Mouse (Mus musculus) mouse embryonic stem cell (cell line): Measurements from ENCODE around the gene Draxin.

Source experiments
- in situ Hi-C, 2 experiments: fragments of 300-500 bp; cut with MboI; formaldehyde crosslinking; loops; 1 replicate in 1 of 2; 3 replicates in 1 of 2; pipeline ENCODE4 v1.14.3; 2019 to 2020; ENCODE audit warnings: low sequenced_read_pairs in 2 of 2, low pct_unique_long_range_greater_than_20kb in 1 of 2, mixed read lengths in 1 of 2; ENCODE audit not compliant: unreplicated experiment in 1 of 2

Draxin gene

DNA sequence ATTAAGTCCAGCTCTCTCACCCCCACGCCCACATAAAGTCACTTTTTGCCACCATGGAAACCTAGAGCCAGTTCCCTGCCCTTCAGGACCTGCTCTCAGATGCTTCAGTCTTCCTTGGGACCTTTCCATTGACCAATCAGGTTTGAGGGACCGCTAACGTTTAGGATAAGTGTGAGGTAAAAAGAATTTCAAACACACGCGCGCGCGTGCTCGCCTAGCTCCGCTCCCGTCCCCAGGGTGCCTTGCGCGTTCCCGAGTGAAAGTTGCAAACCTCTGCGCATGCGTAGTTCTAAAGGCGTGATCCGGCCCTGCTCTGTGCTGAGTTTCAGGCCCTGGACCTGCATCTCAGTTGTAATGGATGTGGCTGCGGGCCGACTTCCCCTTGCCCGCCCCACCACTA, 55.2 kb downstream of the Draxin start:
- in situ Hi-C loops, result no loop called here

DNA sequence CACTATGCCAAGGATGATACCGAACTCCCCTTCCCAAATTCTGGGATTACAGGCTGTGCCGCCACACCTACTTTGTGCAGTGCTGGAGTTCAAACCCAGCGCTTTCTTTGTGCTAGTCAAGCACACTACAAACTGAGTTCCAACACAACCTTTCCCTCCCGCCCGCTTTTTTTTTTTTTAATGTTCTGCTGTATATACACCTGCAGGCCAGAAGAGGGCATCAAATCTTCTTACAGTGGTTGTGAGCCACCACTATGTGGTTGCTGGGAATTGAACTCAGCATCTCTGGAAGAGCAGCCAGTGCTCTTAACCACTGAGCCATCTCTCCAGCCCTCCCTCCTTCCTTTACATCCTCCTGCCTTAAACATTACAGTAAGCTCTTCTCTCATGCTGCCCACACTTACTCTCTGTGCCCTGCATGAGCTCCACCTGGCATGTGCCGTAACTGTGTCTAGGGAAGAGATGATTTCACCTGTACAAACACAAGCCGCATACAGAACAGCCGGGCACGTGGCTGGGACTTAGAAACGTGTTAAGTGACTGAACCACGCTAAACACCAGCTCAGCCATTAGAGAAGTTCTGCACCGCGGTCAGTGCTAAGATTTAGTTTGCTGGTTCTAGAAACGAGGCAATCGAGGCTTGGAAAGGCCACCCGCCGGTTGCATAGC, 55.8 kb downstream of the Draxin start:
- in situ Hi-C loops, result no loop called here

DNA sequence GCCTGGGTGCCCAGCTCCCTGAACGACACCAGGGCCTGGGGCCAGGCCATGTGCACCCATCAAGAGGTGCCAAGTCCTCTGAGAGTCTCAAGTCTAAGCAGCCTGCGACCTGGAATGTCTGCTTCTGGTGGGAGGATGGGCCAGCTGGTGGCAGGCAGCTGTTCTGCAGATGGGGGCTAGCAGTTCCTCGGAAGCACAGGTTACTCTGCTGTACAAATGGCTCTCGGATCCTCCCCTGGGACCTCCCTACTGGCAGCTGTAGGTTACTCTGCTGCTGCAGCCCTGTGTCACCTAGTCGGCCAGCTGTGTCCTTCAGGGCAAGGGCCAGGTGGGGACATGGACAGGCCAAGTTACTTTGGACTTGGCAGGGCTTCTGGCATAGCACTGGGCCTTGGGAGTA, 59.0 kb downstream of the Draxin start:
- in situ Hi-C loops, result no loop called here

DNA sequence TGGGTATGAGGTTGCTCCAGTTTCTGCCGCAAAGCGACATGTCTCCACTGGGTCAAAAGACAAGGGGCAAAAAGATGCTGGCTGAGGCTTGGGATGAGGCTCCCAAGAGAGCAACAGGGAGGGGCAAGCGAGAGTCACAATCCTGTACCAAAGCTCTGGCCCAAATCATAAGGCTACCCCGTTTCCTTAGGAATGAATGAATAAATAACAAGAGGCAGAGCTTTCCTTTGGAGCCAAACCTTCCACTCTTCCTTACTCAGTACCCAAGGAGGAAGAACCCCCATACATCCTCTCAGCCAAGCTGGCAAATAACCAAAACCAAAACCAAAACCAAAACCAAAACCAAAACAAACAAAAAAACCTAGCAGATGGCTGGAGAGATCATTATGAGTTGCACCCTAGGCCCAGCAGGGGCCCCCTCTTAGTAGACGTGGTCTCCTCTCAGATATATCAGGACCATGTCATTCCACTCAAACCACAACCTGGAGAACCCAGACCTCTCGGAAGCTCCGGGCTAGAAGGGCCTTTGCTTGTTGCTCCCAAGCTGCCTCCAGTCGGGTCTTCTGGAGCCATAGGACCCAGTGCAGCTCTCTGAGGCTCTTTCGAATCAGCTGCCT, 60.8 kb downstream of the Draxin start:
- in situ Hi-C loops, result no loop called here

DNA sequence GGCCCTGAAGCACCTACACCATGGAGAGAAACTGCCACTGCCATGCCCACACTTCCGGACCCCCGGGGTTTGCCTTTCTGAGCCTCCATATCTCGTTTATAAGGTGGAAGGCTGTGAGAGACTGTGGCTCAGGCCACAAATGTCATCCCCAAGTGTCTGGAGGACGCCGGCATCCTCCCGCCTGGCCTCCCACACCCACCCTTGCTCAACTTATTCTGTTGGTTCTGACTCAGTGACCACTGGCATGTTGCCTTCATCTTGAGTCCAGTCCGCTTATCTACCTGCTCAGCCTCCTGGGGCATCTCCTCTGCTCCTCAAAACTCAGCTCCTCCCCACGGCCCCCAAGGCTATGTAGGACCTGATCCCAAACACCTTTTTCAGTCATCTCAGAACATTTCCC, 63.2 kb downstream of the Draxin start:
- in situ Hi-C loops, result no loop called here

DNA sequence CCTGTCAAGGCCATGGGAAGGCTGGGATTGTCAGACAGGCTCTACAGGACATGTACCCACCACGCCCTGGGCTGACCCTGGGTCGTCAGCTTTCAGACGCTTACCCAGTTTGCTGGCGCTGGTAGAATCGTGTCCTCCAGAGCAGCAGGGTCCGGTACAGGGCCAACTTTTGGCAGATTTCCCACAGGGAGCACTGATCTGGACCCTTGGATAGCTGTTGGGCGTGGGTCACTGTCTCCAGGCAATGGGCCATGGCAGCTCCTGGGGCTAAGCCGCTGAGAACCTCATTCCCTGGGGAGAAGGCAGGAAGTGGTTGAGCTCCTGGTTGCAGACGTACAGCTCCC, 64.1 kb downstream of the Draxin start:
- in situ Hi-C loops, result no loop called here

DNA sequence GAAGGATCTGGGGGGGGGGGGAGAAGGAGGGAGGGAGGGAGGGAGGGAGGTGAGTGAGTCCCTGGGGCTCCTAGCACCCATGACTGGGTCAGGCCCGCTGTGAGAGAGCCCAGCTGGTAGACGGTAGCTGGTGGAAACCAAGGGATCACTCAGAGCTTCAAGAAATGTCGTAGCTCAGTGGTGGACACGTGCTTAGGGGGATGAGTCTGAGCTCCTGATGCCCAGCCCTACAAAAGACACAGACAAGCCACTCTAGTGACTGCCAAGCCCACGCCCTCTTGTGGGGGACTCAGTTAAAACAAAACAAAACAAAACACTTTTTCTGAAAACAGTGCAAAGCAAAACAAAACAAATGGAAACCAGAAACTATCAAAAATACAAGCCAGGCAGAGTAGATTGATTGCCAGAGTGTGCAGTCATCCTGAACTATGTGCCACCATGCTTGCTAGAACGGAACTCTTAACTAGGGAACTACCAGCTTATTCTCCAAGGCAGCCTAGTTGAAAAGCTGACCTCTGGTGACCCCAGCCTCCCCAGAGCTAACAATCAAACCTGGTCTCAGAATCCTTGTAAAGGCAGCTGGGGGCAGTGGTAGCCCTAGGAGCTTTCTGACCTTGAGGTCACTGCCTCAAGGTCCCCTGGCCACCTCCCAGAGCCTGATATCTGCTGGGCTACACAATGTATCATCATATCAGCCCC, 64.6 kb downstream of the Draxin start:
- in situ Hi-C loops, result no loop called here

DNA sequence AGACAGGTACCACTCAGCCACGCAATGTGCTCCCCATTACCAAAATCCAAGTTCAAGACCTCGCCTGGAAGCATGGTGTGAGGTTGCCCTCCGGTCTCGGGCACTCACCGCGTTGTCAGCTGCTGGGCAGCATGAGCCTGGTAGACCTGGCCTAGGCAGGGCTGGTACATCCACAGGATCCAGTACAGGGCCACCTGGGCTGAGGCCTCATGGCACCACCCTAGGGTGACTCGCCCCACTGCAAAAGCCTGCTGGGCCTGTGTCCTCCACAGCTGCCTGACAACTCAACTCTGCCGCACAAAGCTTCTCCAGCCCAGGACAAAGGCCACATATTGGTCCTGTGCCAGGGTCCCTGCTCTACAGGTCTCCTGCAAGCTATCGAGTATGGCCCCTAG, 69.4 kb downstream of the Draxin start:
- in situ Hi-C loops, result loop anchor here in 1 of 2 experiments (5.0 kb wide), 1 partner anchor 104 kb away; no protein-coding TSS in a partner anchor

DNA sequence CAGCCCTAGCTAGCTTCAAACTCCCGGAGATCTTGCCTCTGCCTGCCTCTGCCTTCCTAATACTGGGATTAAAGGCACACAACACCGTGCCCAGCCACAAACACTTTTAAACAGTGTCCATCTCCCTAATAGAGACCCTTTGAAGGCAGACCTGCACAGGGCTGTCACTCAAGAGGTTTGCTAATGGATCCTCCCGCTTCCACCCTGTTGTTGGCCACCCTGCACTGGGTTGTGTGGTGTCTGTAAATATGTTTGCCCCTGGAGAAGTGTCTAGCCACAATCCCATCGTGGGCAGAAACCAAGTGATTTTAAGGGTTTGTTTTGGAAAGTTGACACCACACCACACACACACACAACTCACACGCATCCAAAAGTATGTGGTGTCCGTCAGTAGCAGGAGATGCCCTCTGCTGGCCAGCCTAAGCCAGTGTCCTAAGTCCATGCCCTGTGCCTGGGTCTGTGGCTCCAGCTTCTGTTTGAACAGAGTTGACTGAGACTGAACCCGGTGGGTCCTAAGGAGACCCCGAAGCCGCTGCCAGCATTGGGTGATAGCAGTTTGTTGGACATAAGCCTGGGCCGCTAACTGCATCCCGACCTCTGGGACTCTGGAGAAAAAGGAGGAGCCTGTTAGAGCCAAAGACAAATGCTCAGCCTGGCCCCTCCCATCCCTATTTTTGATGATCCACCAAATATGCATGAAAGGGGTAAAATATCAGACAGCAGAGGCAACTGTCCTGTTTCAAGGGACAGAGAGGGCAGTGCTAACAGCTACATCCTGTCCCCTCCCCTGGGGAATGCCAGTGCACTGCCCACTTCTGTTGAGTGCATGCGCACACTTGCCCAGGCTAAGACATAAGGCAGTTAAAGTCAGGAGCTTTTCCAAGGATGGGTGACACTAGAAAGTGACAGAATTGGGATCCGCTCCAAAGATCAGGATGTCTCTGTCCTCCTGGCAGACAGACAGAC, 70.1 kb downstream of the Draxin start:
- in situ Hi-C loops, result loop anchor here in 1 of 2 experiments (5.0 kb wide), 1 partner anchor 103 kb away; no protein-coding TSS in a partner anchor

DNA sequence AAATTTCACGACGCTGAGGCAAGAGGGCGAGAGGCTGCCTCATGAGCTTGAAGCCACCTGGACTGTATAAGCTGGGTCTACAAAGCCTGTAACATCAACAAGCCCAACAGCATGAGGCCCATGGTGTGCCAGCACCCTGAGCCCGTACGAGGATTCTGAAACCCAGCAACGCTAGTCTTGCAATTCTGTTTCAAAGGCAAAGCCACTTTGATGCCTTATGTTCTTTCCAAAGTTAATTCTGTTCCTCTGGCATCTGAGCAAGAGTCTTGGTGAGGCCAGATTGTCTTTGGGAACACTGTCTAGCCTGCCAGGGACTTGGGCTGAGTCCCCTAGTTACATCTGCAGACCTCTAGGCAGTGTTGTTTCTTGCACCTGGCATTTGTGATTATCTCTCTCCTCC, 71.5 kb downstream of the Draxin start:
- in situ Hi-C loops, result no loop called here

DNA sequence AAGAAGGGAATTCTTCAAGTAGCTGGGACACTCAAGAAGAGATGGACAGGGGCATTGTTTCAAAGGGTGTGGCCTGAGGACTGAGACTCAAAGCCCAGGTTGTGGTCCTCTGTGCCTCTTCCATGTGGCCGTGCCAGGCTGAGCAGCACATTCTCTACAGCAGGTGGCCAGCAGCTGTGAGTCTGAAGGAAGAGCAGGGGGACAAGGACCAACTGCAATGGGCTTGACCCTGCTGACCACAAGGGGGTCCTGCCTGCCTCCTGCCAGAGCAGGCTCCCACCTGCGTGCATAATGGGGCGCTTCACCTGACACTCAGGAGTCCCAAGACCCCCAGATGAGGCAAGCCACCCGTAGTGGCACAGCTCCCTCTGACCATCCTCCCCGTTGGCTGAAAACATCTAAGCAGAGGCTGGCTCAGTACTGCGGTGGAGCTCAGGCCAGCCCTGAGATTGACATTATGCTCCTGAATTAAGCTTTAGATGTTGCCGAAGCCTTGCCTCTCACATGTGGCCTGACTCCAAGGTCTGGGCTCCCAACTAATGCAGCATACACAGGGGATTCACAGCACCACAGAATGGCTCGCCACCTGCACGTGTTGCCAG, 72.2 kb downstream of the Draxin start:
- in situ Hi-C loops, result no loop called here

DNA sequence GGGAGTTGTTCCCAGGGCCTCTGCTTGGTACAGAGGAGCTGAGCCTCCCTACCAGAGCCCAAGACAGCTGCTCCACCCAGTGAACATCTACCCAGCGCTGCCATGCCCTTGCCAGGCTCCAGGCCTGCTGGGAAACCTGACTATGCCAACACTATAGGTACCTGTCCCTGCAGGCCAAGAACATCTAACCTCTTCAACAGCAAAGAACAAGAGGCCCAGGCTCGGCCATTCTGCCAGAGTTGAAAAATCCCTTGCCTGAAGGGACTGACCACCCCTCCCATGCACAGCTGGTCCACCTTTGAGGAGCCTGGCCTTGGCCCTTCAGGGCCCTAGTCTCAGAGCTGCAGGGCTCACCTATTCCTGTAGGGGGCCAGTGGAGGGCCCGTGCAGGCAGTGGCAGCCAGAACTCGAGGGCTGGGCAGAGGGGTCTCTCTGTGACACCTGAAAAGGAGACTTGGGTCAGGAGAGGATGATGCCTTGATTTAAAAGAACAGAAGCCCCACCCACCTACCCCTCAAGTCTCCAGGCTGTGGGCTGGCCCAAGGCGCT, 72.8 kb downstream of the Draxin start:
- in situ Hi-C loops, result no loop called here

DNA sequence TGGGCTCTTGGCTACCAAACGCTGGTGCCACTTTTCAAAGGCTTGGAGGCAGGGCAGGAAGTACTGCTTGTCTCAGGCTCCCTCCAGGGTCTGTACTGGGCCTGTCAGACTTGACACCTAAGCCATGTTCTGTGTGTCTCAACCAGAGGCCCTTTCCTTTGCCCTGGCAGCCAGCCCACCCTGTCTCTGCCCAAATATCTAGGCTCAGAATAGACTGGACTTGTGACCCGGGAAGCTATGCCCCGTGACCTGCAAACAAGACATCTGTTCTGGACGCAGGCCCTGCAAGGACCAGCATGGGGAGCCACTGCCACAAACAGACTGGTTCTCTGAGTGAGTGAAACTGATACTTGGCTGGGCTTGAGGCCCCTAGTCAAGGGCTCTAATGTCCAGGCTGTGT, 73.7 kb downstream of the Draxin start:
- in situ Hi-C loops, result no loop called here

DNA sequence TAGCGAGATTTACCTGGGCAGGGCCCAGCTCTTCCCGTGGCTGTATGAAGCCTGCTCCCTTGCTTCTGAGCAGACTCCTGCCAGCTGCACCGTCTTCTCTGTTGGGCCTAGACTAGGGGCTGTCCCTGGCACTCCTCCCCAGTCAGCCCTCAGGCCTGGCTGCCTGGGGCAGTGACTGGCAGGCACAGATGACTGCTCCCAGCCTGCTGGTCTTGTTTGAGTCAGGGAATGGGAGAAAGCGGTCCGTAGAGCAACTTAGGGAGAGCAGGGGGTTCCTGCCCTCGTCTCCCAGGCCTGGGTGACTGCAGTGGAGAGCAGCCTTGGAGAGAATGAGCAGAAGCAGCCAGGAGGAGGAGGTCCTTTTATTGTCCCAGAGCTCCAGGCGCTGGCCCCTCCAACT, 74.3 kb downstream of the Draxin start:
- in situ Hi-C loops, result no loop called here

DNA sequence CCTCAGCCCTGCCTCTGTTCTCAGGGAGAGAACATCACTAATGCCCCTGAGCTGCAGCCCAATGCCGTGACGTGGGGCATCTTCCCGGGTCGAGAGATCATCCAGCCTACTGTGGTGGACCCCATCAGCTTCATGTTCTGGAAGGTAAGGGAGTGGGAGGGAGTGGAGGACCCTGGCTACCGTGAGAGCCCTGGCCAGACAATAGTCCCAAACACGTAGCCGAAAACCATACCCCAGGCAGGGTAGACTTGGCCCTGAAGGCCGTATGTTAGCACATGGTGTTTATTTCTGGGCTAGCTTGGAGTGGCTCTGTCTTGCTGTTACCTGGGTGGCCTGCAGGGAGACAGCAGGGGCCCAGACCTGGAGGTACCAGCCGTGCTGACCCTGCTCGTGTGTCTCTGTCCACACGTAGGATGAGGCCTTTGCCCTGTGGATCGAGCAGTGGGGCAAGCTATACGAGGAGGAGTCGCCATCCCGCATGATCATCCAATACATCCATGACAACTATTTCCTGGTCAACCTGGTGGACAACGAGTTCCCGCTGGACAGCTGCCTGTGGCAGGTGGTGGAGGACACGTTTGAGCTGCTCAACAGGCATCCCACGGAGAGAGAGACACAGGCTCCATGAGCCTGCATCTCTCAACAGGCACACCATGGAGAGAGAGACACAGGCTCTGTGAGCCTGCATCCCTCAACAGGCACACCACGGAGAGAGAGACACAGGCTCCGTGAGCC, 75.4 kb downstream of the Draxin start:
- in situ Hi-C loops, result no loop called here

DNA sequence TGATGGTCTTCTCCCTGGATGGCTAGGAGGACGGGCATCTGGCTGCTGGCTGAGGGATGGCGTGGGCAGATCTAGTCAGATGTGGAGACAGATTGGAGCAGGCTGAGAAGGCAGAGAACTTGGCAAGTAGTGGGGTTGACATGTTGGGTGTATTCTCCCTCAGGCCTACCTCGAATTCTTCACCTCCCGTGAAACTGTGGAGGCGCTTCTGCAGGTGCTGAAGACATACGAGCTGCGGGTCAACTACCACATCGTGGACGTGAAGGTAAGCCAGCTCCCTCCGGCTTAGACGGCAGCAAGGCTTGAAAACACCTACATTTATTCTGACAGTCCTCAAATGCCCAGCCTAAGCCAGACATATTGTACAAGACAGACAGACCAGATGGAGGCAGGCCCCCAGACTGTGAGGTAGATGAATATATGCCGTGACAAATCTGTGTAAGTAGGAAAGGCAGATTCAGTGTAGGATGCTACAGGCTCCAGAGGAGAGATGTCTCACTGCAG, 77.0 kb downstream of the Draxin start:
- in situ Hi-C loops, result no loop called here

DNA sequence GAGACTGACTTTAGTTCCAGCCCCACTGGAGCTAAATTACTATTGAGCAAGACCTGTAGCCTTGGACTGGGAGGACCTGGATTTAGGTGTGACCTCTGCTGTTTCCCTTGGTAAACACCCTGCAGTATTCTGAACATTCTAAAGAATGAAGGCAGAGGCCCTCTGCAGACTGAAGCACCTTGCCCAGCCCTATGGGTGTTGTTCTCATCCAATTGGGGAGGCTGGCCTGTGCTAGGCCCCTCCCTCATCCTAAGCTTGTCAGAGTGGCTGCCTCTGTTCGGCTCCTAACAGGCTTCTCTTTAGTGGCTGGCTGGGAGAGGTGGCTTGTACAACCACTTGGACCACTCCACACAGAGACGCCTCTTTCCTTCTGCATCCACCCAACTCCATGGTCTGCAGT, 77.5 kb downstream of the Draxin start:
- in situ Hi-C loops, result no loop called here
